Mouse (Mus musculus) kidney, adult 9 months (tissue): ENCODE data around the gene Tmprss3.

Source experiments
- DNase-seq: peaks from one replicate; pipeline ENCODE4 v3.0.0; 2022

Gene Tmprss3

GRCm38 (mm10) chr17:31192663-31193062 is 6.1 kb downstream of the Tmprss3 start:
- no peak for DNase-seq

DNA sequence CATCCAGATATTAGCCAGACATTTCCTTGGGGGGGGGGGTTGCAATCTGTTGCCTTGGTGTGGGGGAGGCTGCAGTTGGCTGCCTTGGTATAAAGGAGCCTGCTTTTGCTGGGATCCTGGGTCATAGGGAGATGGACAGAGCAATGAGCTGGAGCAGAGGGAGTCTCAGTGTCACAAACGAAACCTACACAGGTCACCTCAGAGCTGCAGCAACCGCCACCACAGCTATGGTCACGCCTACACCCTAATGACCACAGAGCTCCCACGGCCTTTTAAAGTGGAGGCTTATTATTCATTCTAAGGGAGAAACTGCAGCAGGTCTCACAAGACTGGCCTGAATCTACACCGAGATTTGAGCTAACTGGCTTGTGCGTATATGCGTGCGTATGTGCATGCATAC is 7.0 kb downstream of the Tmprss3 start:
- DNase-seq, result no peak

DNA sequence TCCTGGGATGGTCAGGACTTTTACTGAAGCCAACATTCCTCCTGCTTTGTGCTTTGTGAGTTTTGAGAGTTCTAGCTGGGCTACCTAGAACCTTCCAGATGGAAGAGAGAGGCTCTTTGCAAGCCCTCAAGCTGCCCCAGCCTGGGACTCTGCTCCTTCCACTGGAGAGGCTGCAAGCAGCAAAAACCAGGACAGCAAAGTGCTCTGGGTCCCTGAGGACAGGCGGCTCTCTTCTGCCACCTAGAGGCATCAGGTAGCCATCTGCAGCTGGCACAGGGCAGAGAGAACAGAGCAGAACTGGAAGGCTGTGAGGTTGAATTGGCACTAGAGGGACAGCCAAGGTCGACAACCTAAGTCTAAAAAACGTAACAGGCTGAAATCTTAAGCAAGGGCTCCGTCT is 11.4 kb downstream of the Tmprss3 start:
- peak; percentile 77 for DNase-seq

DNA sequence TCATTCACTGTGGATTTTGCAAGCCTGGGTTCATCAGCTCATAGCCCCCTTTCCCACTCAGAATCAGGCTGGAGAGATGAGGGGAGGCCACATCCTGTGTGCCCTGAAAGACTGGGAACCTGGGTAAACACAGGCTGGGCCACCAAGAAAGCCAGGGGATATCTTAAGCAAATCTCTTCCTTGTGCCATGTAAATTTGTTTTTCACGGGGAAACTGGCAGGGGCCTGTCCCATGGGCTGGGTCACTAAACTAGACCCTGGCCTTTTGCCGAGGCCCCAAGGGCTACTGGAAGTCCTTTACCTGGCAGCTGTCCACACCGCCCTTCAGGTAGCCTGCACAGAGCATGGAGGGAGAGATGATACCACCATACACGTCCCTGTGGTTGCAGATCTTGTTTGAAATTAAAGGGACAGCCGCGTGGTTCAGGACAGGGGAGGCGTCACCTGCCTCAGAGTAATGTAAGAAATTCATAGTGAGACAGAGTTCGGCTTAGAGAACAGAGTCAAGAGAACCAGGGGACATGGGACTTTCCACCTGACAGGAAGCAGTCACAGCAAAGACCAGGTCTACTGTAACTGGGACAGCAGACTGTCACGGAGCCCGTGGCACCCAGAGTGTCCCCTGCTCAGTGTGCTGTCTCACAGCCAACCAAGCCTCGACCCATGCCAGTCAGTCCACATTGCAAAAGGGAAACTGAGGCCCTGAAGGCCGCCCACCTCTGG is 14.3 kb downstream of the Tmprss3 start:
- no peak for DNase-seq

DNA sequence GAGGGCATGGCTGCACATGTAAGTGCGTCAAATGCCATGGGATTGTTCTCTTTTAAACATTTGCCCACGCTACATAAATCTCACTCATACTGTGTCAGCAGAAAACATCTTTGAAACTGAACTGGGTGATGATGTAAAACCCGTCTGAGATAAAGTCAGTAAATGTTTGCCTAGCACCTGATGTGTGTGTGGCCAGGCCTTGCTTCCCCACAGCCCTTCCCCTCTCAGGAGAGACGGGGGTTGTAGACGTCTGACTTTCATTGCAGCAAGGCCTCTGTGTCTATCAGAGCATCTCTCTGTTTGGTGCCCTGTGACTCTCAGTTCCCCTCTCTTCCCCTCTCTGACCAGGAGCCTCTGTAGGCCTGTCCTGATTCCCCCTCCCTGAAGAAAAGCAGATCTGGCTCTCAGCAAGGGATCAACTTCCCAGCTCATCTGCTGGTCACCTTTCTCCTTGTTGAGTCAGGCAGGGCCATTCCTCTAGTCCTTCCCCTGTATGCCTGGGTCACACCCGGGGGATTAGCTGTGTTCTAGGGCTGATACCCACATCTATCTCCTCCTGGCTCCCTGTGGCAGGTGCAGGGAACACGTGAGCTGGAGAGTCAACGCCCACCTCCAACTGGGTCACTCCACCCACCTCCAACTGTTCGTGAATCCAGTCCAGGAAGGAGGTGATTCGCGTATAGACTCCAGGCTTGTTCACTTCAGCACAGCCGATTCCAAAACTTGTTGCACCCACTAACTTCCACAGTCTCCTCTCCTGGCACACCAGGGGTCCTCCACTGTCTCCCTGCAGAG is 15.4 kb downstream of the Tmprss3 start:
- DNase-seq, result no peak

- DNase-seq, result no peak
Measured at GRCm38 (mm10) chr17:31181490-31181889, 17.3 kb downstream of the Tmprss3 start.

DNA sequence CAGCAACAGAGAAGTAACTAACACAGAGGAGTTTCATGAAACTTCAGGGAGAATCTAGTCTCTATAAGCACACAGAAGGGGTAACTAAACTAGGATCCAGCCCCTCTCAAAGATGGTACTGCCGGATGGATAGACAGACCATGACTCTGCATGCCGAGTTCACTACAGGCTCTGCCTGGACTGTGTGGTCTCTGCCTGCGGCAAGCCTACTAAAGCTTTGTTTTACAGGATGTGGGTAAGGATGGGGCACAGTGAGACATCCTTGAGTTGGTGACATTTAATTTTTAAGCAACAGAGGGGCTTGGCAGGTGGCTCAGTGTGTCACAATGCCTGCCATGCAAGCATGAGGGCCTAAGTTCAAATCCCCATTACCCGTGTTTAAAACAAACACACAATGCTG is 22.5 kb downstream of the Tmprss3 start:
- DNase-seq, result no peak

DNA sequence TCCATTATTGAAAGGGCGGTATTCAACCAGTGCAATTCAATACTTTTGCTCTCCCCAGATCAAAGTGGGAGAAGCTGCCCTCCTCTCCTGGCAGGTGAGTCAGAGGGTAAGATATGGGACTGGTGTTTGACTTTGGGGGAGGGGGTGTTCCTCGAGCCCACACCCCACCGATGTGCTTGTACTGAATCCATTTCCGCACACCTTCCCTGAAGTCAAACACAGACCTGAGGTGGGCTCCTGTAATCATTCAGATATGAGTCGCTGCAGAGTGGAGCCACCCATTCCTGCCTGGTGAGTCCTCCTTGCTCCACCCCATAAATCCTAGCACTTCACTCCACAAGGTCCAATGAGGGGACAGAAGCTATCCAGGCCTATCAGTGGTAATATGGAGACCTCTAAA is 29.0 kb downstream of the Tmprss3 start:
- no peak for DNase-seq

GRCm38 (mm10) chr17:31165127-31165526 is 33.6 kb downstream of the Tmprss3 start, which contains the start of gene Tff1:
Tff1 (minus strand) TSS chr17:31165277.
- DNase-seq, result no peak

DNA sequence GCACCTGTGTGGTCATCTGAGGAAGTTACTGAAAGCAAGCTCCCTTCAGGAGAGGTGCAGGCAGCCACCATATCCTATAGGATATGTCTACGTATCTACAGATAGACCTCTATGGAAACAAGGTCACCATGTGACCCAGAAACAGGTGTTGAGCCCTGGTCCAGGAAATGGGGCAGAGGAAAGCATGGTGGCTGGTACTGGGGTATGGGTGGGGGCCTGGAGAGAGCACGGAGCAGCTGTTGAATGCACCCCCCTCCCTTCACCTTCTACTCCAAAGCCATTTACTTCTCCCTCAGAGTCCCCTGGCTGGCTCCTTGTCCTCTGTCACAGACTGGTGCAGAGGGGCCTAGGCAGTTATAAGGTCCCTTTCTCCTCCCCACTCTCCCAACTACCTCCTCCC is 35.0 kb downstream of the Tmprss3 start:
- DNase-seq, result no peak

DNA sequence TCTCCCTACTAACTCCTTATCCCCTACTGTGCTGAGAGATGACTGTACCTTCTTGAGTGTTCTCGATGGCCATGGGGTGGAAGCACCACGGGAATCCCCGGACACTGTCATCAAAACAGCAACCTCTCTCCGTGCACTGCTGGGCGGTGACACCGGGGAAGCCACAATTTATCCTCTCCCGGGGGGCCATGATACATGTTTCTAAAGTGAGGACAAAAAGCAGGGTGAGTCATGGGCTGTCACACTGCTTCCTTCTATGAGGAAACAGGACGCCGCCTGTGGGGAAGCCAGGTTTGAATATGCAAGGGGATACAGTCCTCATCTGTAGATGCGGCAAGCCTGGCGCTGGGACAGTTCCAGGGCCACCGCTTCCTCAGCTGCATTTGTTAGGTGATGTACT is 36.2 kb downstream of the Tmprss3 start:
- peak; percentile 27 for DNase-seq

GRCm38 (mm10) chr17:31160291-31160690 is 38.5 kb downstream of the Tmprss3 start:
- peak; percentile 71 for DNase-seq

GRCm38 (mm10) chr17:31157921-31158320 is 40.9 kb downstream of the Tmprss3 start:
- DNase-seq, result no peak

DNA sequence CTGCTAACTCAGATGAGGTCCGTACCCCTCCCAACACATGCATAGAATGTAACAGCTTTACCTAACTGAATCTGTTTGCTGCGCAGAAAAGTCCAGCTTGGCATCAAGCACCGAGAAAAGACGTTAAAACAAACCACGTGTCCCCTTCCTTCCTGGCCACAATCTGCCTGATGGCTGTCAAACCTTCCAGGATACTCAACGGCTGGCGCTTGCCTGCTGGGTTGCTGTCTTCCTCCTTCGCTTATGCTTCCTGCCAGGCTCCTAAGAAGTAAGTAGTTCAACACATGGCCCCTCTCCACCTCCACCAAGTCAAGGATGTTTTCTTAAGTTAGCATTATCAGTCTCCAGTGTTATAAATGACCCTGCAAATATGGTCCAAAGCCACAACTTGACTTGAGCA is 45.0 kb downstream of the Tmprss3 start:
- no peak for DNase-seq

DNA sequence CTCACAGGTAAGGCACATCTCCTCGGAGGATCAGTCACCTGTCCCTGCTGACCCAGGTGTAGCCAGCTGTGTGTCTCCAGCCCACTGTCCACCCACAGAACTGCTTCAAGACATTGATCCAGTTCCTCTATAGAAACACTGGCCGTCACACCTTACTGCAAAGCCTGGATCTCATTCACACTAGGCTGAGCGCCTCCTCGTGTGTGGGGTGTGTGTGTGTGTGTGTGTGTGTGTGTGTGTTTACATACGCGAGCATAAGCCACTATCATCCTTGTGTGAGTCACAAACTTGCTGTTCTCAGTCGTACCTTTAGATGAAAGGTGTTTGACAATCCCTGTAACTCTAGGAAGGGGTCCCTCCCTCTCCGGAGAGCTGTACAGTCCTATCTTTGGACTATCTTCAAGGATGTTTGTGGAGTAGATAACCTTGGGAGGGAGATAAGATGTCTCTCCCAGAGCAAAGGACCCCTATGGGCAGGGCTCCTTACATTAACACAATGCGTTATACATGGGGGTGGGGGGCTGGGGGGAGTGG is 45.7 kb downstream of the Tmprss3 start:
- no peak for DNase-seq

DNA sequence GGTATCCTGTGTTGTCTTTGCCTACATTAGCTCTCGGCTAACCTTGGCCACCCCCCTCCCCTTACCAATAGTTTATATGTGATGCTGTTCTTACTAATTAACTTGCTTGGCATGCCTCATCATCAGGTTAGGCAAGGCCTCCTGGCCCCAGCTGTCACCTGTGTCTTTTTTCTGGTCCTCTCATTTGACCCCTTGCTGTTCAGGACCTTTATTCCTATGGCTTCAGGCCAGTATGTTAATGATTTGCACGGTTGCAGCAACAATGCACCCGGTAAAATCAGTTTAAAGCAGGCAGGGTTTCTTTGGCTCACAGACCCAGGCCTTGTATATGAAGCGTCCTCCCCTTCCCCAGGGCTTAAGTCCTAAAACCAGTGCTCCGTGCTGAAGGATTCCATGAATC is 46.3 kb downstream of the Tmprss3 start:
- DNase-seq, result peak; percentile 94

- DNase-seq, result no peak
Measured at GRCm38 (mm10) chr17:31145998-31146397, 52.8 kb downstream of the Tmprss3 start.

DNA sequence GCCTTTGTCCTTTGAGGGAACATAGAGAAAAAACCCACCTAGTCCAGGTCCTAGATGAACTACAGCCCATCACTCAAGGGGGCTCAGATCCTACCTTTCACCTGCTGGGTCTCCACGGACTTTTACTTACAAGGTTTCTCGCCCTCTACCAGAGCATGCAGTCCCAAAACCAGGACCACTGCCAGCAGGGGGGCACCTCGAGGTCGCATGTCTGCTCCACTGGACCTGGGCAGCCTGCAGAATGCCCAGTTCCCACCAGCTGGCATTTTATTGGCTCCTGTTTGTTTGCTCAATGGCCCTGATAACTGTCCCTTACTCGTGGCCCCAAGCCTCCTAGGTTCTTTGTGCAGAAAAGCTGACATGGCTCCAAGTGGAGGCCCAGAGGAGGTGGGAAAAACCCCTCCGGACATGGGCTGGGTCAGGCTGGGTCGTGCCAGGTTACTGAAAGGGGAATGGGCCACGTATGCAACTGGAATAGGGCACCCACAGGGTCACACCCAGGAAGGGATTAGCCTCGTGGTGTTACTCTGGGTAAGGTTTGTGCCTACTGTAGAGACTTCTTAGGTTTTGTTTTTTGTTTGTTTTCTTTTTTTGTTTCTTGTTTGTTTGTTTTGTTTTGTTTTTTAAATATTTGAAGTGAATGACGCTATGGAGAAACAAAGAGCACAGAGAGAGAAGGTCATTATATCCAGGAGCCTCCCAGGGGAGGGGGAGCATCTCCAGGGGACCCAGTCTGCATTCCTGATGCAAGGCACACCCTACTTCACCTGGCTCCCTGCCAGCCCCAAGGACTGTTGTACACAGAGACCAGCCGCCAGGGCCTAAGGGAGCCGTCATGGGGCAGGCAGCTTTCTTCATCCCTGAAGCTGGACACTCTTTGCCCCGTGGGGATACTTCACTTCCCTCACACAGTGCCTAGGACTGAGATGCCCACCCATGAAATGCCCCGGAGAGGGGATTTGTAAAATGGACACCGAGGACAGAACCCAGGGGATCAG is 54.4 kb downstream of the Tmprss3 start, which contains the start of gene Tff2:
Gene Tff2 (minus strand): TSS at position 243 of the 998 bp plus-strand sequence.
- no peak for DNase-seq

- DNase-seq, result no peak
Measured at GRCm38 (mm10) chr17:31142116-31142515, 56.7 kb downstream of the Tmprss3 start.

DNA sequence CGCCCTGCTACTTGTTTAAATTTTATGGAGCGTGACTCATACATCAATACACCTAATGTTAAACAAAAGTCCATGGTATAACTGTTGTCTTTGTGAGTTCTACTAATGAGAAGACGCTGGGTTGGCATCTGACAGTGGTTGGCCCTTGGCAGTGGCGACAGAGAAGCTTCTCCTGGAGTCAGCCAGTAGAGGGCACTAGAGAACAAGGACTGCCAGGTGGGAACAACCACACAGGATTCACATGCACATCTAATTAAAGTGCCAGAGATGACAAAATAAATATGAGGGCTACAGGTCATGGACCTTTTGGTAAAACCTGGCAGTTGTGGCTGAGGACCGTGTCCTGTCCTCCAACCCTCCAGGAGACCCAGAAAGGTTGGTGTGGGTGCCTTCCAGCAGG is 60.4 kb downstream of the Tmprss3 start:
- DNase-seq, result peak; percentile 71

DNA sequence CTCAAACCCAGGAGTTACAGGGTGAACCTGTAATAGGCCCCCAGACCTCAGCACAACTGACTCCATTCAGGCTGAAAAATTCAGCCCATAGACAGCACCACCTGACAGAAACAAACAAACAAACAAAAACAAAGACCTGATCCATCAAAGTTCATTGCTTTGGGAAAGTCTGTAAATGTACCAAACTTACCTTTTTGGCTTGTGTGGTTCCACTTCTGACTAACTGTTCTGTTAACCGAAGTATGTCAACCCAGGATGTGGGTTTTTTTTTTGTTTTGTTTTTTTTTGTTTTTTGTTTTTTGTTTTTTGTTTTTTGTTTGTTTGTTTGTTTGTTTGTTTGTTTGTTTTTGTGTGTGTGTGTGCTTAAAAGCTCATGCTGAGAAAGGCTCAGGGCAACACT is 62.0 kb downstream of the Tmprss3 start:
- no peak for DNase-seq

DNA sequence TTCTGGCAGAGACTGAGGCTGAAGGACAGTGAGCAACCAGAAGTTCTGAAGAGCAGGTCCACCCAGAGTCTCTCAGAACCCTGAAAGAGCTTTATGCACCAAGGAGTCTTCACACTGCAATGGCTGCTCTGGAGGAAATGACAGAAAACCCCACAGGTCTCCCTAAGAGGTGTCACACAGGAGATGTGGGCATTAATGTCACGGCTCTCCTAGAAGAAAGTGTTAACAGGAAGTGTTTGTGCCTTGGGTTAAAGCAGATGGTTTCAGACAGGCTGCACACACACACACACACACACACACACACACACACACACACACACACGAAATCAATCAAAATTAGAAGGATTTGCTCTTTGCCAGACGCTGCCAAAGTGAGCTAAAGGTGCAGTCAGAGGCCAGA is 62.5 kb downstream of the Tmprss3 start:
- no peak for DNase-seq

DNA sequence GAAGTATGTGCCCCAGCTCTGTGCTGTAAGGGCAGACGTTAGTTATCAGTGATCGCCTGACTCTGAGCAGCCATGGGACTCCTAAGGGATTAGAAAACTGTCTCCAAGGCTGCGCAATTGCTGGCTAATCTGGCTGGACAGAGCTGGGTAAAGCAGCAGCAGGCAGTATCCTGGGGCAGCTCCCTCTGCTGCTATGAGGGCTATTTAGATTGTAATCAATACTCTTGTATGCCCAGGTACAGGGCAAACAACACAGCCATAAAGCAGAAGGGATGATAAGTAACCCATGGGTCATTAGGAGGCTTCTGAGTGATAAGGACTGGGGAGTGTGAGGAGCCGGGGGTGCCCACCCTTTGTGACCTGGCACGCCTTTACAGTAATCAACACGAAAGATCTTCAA is 63.9 kb downstream of the Tmprss3 start:
- DNase-seq, result no peak
